ENCODE assay signal across 8 mouse cellular contexts in the genomic region with DNA sequence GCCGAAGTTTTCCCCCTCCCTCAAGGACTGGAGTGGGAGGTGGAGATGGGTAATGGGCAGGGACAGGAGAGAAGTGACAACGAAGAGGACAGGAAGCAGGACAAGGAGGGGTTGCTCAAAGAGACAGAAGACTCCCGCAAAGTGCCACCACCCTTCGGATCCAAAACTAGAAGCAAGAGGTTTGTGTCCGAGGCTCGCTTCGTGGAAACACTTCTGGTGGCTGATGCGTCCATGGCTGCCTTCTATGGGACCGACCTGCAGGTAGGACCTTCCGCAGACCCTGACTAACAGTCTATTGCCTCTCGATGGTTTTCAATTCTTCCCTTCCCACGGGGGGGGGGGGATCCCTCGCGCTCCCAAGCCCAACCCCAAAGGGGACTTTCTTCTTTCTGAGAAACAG. TPM values are rescaled to one million over a fixed set of nuclear protein-coding genes. Genes with fewer than 3 reads are reported as not detected.
A peak's percentile ranks its signal among the peaks of the same experiment; 100 is the strongest.
DNase-seq lines count a peak whose midpoint lies in the region; ATAC-seq and TF ChIP-seq lines count a peak whose summit lies in the region.

No protein-coding gene starts in this region.

- TF ChIP-seq CTCF in layer of hippocampus, adult 2 months (conservative IDR thresholded peaks at IDR 0.05): no peak
- TF ChIP-seq CTCF in midbrain, postnatal 0 days (IDR thresholded peaks at IDR 0.05): no peak

- no peaks in the 10 kb centered on the region for H3K9me3 ChIP-seq in embryonic facial prominence, embryonic 14.5 days (ENCODE audit: control insufficient read depth, low read length)
- H3K9me3 ChIP-seq in hindbrain, embryonic 16.5 days (ENCODE audit: control insufficient read depth, low read length): no peaks in the 10 kb centered on the region
- H3K9me3 ChIP-seq in midbrain, postnatal 0 days (ENCODE audit: low read length): no peaks in the 10 kb centered on the region

- DNase-seq in layer of hippocampus, adult 2 months (ENCODE audit: low spot score in 2 of 2): no peak
- DNase-seq in layer of hippocampus, postnatal 10 days (ENCODE audit: low spot score in 2 of 2): no peak
- no peak for DNase-seq in embryonic facial prominence, embryonic 14.5 days (ENCODE audit: low spot score)
- no peak for DNase-seq in midbrain, postnatal 0 days (ENCODE audit: low spot score)
- no peak for DNase-seq in cerebellum, adult 11 months
- DNase-seq in right cerebral cortex, postnatal 36 days (ENCODE audit: low spot score in 2 of 2): no peak
- no peak for DNase-seq in spleen, postnatal 4 days (ENCODE audit: low spot score in 2 of 2)

- ATAC-seq in embryonic facial prominence, embryonic 14.5 days (ENCODE audit: low read depth): no peak
- ATAC-seq in hindbrain, embryonic 16.5 days: no peak
- no peak for ATAC-seq in midbrain, postnatal 0 days (ENCODE audit: low FRiP score)

- H3K4me2 ChIP-seq in embryonic facial prominence, embryonic 14.5 days (ENCODE audit: low read depth, low read length): peak overlapping the region; percentile 100
- H3K4me2 ChIP-seq in hindbrain, embryonic 16.5 days (ENCODE audit: low read length): peak overlapping the region; percentile 99
- H3K4me2 ChIP-seq in midbrain, postnatal 0 days (ENCODE audit: low read depth, low read length, poor library complexity, severe bottlenecking): peak overlapping the region; percentile 98

- H3K9ac ChIP-seq in embryonic facial prominence, embryonic 14.5 days (ENCODE audit: low read depth, low read length): peak overlapping the region; percentile 65
- H3K9ac ChIP-seq in hindbrain, embryonic 16.5 days (ENCODE audit: low read depth, low read length): peak overlapping the region; percentile 81
- H3K9ac ChIP-seq in midbrain, postnatal 0 days (replicated peaks; ENCODE audit: low read length, poor library complexity, severe bottlenecking): peak overlapping the region; percentile 64; the same call in 1 of the 2 replicates

- H3K36me3 ChIP-seq in embryonic facial prominence, embryonic 14.5 days (ENCODE audit: control insufficient read depth, insufficient read depth, low read length): no peaks in the 10 kb centered on the region
- no peaks in the 10 kb centered on the region for H3K36me3 ChIP-seq in hindbrain, embryonic 16.5 days (ENCODE audit: control insufficient read depth, insufficient read depth, low read length)
- H3K36me3 ChIP-seq in midbrain, postnatal 0 days (ENCODE audit: insufficient read depth, low read length): no peaks in the 10 kb centered on the region

- peak overlapping the region; percentile 74 for H3K4me3 ChIP-seq in layer of hippocampus, adult 2 months
- peak overlapping the region; percentile 64 for H3K4me3 ChIP-seq in embryonic facial prominence, embryonic 14.5 days (ENCODE audit: low read depth, low read length)
- H3K4me3 ChIP-seq in hindbrain, embryonic 16.5 days (ENCODE audit: low read length): peak overlapping the region; percentile 76
- peak overlapping the region; percentile 71 for H3K4me3 ChIP-seq in midbrain, postnatal 0 days (ENCODE audit: low read depth, low read length)

- peak overlapping the region; percentile 80; the same call in 1 of the 2 replicates for H3K27ac ChIP-seq in layer of hippocampus, adult 2 months
- no peak overlapping the region for H3K27ac ChIP-seq in embryonic facial prominence, embryonic 14.5 days (replicated peaks; ENCODE audit: low read depth, low read length)
- H3K27ac ChIP-seq in hindbrain, embryonic 16.5 days (ENCODE audit: low read depth, low read length): no peak overlapping the region
- no peak overlapping the region for H3K27ac ChIP-seq in midbrain, postnatal 0 days (ENCODE audit: low read depth, low read length)

- peaks cover 55% of the 10 kb centered on the region for H3K27me3 ChIP-seq in embryonic facial prominence, embryonic 14.5 days (replicated peaks; ENCODE audit: control insufficient read depth, insufficient read depth, low read length)
- H3K27me3 ChIP-seq in hindbrain, embryonic 16.5 days (replicated peaks; ENCODE audit: control insufficient read depth, insufficient read depth, low read length): peaks cover 19% of the 10 kb centered on the region
- H3K27me3 ChIP-seq in midbrain, postnatal 0 days (ENCODE audit: insufficient read depth, low read length): peaks cover 22% of the 10 kb centered on the region

- H3K4me1 ChIP-seq in embryonic facial prominence, embryonic 14.5 days (ENCODE audit: control insufficient read depth, insufficient read depth, low read length): no peaks in the 10 kb centered on the region
- H3K4me1 ChIP-seq in hindbrain, embryonic 16.5 days (ENCODE audit: control insufficient read depth, insufficient read depth, low read depth, low read length): peaks cover 14% of the 10 kb centered on the region
- 0 out of 2 replicates have a peak, but pooled peaks cover 3% of the 10 kb centered on the region for H3K4me1 ChIP-seq in midbrain, postnatal 0 days (ENCODE audit: insufficient read depth, low read length)

- WGBS in embryonic facial prominence, embryonic 14.5 days: 0% methylated on average over 14 of the region's 14 CpGs
- WGBS in hindbrain, embryonic 16.5 days: 0% methylated on average over 14 of the region's 14 CpGs
- WGBS in midbrain, postnatal 0 days: under 1% methylated on average over 14 of the region's 14 CpGs

RNA-seq across cellular contexts. Expression of a gene that starts 1.0 kb away (rescaled TPM):
- 1 to 10 TPM; 4.0 to 4.6 TPM for total RNA-seq in layer of hippocampus, adult 2 months (2021)
- 1 to 10 TPM; 5.8 to 7.1 TPM for total RNA-seq in layer of hippocampus, postnatal 10 days (2021)
- polyA plus RNA-seq in embryonic facial prominence, embryonic 14.5 days (2014; fragmentation: Nextera tagmentation; extraction: Ambion mirVana): 3.9 and 4.1 TPM in 2 replicates
- 1.8 and 2.8 TPM in 2 replicates for polyA plus RNA-seq in hindbrain, embryonic 16.5 days (2015; fragmentation: Nextera tagmentation; extraction: Ambion mirVana)
- total RNA-seq in midbrain, postnatal 0 days (2014; rRNA removed): 2.9 and 3.0 TPM in 2 replicates
- polyA plus RNA-seq in midbrain, postnatal 0 days (2015; fragmentation: Nextera tagmentation; extraction: Ambion mirVana): 1.2 and 1.9 TPM in 2 replicates

RNA-seq across cellular contexts. Expression of a gene that starts 21.1 kb away (rescaled TPM):
- total RNA-seq in layer of hippocampus, adult 2 months (2021): 1 to 10 TPM; 3.4 to 4.0 TPM
- total RNA-seq in layer of hippocampus, postnatal 10 days (2021): 1 to 10 TPM; 7.7 to 8.7 TPM
- polyA plus RNA-seq in embryonic facial prominence, embryonic 14.5 days (2014; fragmentation: Nextera tagmentation; extraction: Ambion mirVana): 18.9 and 20.7 TPM in 2 replicates
- 6.2 and 7.6 TPM in 2 replicates for polyA plus RNA-seq in hindbrain, embryonic 16.5 days (2015; fragmentation: Nextera tagmentation; extraction: Ambion mirVana)
- 18.3 and 19.3 TPM in 2 replicates for total RNA-seq in midbrain, postnatal 0 days (2014; rRNA removed)
- 4.7 and 5.9 TPM in 2 replicates for polyA plus RNA-seq in midbrain, postnatal 0 days (2015; fragmentation: Nextera tagmentation; extraction: Ambion mirVana)
